Mouse (Mus musculus) intestine, postnatal 0 days (tissue): ENCODE measurements around the gene Gipc2. TPM values are rescaled to one million over a fixed set of nuclear protein-coding genes. Genes with fewer than 3 reads are reported as not detected.

Source experiments
- ATAC-seq: fragments of 200-750 bp; cut with Nextera tagmentation; 2 replicates; pipeline ENCODE4 v1.8.0; 2017; ENCODE audit warnings: mild to moderate bottlenecking, moderate TSS enrichment, moderate library complexity
- H3K27ac ChIP-seq: fragments of 300-500 bp; sonication (generic); 2 replicates; pipeline ENCODE4 v1.5.1; 2014; ENCODE audit warnings: mild to moderate bottlenecking, low read depth, low read length, moderate library complexity
- H3K27me3 ChIP-seq: fragments of 300-500 bp; sonication (generic); replicated peaks from 2 replicates; pipeline ENCODE4 v1.6.1; 2014; ENCODE audit warnings: low read length, mixed read lengths; ENCODE audit not compliant: control insufficient read depth, insufficient read depth
- H3K36me3 ChIP-seq: fragments of 300-500 bp; sonication (generic); 2 replicates; pipeline ENCODE4 v1.6.1; 2014; ENCODE audit warnings: mild to moderate bottlenecking, moderate library complexity; ENCODE audit not compliant: control insufficient read depth, insufficient read depth
- H3K4me1 ChIP-seq: fragments of 300-500 bp; sonication (generic); replicated peaks from 2 replicates; pipeline ENCODE4 v1.6.1; 2014; ENCODE audit warnings: antibody characterized with exemption, low read length, mixed read lengths; ENCODE audit not compliant: control insufficient read depth, insufficient read depth
- H3K4me2 ChIP-seq: fragments of 300-500 bp; sonication (generic); replicated peaks from 2 replicates; pipeline ENCODE4 v1.6.1; 2014; ENCODE audit warnings: low read depth, mild to moderate bottlenecking, moderate library complexity
- H3K4me3 ChIP-seq: fragments of 300-500 bp; sonication (generic); 2 replicates; pipeline ENCODE4 v1.5.1; 2014; ENCODE audit warnings: low read depth, low read length
- H3K9ac ChIP-seq: fragments of 300-500 bp; sonication (generic); 2 replicates; pipeline ENCODE4 v1.6.1; 2014; ENCODE audit warnings: mild to moderate bottlenecking, low read depth, low read length
- H3K9me3 ChIP-seq: fragments of 300-500 bp; sonication (generic); 2 replicates; pipeline ENCODE4 v1.6.1; 2016; ENCODE audit warnings: mixed run types; ENCODE audit not compliant: control insufficient read depth
- CTCF ChIP-seq: sonication (generic); IDR thresholded peaks from 2 replicates; pipeline ENCODE4 v1.5.1; 2016; ENCODE audit warnings: low read depth, mild to moderate bottlenecking, control low read depth, antibody characterized with exemption, moderate library complexity
- WGBS: fragments of 180-500 bp; shearing (Covaris S2); extraction: QIAGEN DNeasy Blood & Tissue Kit; methylation state at CpG from one replicate; pipeline ENCODE4 v1.1.7; 2014; 5-methylcytosine and 5-hydroxymethylcytosine counted together
- polyA plus RNA-seq: library from polyadenylated mRNA; unstranded; fragments of >200 nt; fragmentation: Nextera tagmentation; extraction: Ambion mirVana; gene quantifications from 2 replicates; pipeline ENCODE4 v1.2.1, GENCODE M21; 2015

The Gipc2 gene
- polyA plus RNA-seq, 1 experiment from 2014 or later, result 243 TPM

- TF ChIP-seq CTCF, result no peak
- Histone ChIP-seq H3K27ac (no peak overlapping the region), H3K4me2 (no peak overlapping the region), H3K9ac (no peak overlapping the region), H3K4me3 (no peak overlapping the region), H3K9me3 (no peaks in the 10 kb centered on the region), H3K4me1 (0 out of 2 replicates have a peak, but pooled peaks cover 5% of the 10 kb centered on the region), H3K36me3 (peaks cover 17% of the 10 kb centered on the region), H3K27me3 (no peaks in the 10 kb centered on the region)
- ATAC-seq, result no peak
- WGBS, result 69% methylated on average over 4 of the region's 4 CpGs
Measured at GRCm38 (mm10) chr3:152180624-152181023, 14.6 kb upstream of the Gipc2 start.

GRCm38 (mm10) chr3:152179285-152179684 lies 13.3 kb upstream of the Gipc2 start:
- Histone ChIP-seq H3K4me2 (no peak overlapping the region; the same call in 1 of the 2 replicates), H3K36me3 (peaks cover 7% of the 10 kb centered on the region; the same call in 1 of the 2 replicates), H3K4me1 (0 out of 2 replicates have a peak, but pooled peaks cover 5% of the 10 kb centered on the region), H3K27ac (no peak overlapping the region), H3K9me3 (no peaks in the 10 kb centered on the region), H3K4me3 (no peak overlapping the region), H3K9ac (no peak overlapping the region), H3K27me3 (no peaks in the 10 kb centered on the region)
- no peak for TF ChIP-seq CTCF
- peak; percentile 85 for ATAC-seq
- 13% methylated on average over 1 of the region's 1 CpGs for WGBS

GRCm38 (mm10) chr3:152178816-152179215 lies 12.8 kb upstream of the Gipc2 start:
- Histone ChIP-seq H3K4me2 (no peak overlapping the region; the same call in 1 of the 2 replicates), H3K9me3 (no peaks in the 10 kb centered on the region), H3K36me3 (peaks cover 7% of the 10 kb centered on the region; the same call in 1 of the 2 replicates), H3K27ac (no peak overlapping the region), H3K4me1 (0 out of 2 replicates have a peak, but pooled peaks cover 5% of the 10 kb centered on the region), H3K9ac (no peak overlapping the region), H3K4me3 (no peak overlapping the region), H3K27me3 (no peaks in the 10 kb centered on the region)
- TF ChIP-seq CTCF, result no peak
- peak; percentile 20 for ATAC-seq
- 65% methylated on average over 4 of the region's 4 CpGs for WGBS

- Histone ChIP-seq H3K9ac (no peak overlapping the region), H3K36me3 (no peaks in the 10 kb centered on the region), H3K4me3 (no peak overlapping the region), H3K27me3 (no peaks in the 10 kb centered on the region), H3K27ac (no peak overlapping the region), H3K4me2 (no peak overlapping the region), H3K9me3 (no peaks in the 10 kb centered on the region), H3K4me1 (no peaks in the 10 kb centered on the region; the same call in 1 of the 2 replicates)
- TF ChIP-seq CTCF, result no peak
- WGBS, result 67% methylated on average over 7 of the region's 7 CpGs
- ATAC-seq, result no peak
Measured at GRCm38 (mm10) chr3:152172322-152172935, 6.4 kb upstream of the Gipc2 start.

GRCm38 (mm10) chr3:152171862-152172261 lies 5.8 kb upstream of the Gipc2 start:
- Histone ChIP-seq H3K27me3 (no peaks in the 10 kb centered on the region), H3K27ac (no peak overlapping the region), H3K9ac (no peak overlapping the region), H3K4me1 (no peaks in the 10 kb centered on the region; the same call in 1 of the 2 replicates), H3K4me3 (no peak overlapping the region), H3K36me3 (no peaks in the 10 kb centered on the region), H3K9me3 (no peaks in the 10 kb centered on the region), H3K4me2 (no peak overlapping the region)
- TF ChIP-seq CTCF, result peak; percentile 61
- peak; percentile 74 for ATAC-seq
- 32% methylated on average over 7 of the region's 7 CpGs for WGBS

- Histone ChIP-seq H3K27me3 (no peaks in the 10 kb centered on the region), H3K9me3 (no peaks in the 10 kb centered on the region), H3K27ac (no peak overlapping the region), H3K4me1 (no peaks in the 10 kb centered on the region; the same call in 1 of the 2 replicates), H3K4me3 (no peak overlapping the region), H3K36me3 (no peaks in the 10 kb centered on the region), H3K4me2 (no peak overlapping the region), H3K9ac (no peak overlapping the region)
- ATAC-seq, result peak; percentile 38
- WGBS, result 37% methylated on average over 2 of the region's 2 CpGs
- TF ChIP-seq CTCF, result no peak
Measured at GRCm38 (mm10) chr3:152171236-152171635, 5.2 kb upstream of the Gipc2 start.
